23 mouse cellular contexts compared by ENCODE assay signal in the genomic region with DNA sequence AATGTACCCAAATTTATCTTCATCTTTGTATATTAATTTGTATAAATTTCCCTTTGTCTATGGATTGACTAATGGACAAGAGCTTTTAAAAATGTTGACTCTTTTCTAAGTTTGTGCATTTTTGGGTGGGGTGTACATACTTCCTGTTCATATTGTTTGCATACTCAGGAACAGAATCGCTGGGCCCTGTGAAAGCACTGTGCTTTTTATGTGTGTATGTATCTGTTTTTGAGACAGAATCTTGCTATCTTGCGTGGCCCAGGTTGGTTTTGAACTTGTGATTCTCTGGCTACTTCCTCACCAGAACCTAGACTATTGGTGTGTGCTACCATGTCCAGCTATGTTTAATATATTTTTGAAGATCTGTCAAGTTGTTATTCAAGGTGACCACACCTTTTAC.
A peak's percentile ranks its signal among the peaks of the same experiment; 100 is the strongest.
DNase-seq lines count a peak whose midpoint lies in the region; ATAC-seq and TF ChIP-seq lines count a peak whose summit lies in the region.
"Had no signal": no experiment of that assay in that cellular context is flagged by ENCODE, and none has a peak within 500 bp of the region (broad histone marks: within the 10 kb centered on the region; RNA-seq: fewer than 3 reads in every experiment).

No protein-coding gene starts in this region.

- peak; percentile 14 to 56 for DNase-seq in spleen, postnatal 4 days (ENCODE audit: low spot score in 2 of 2)
- DNase-seq in spleen, adult 12 weeks (ENCODE audit: low spot score) = no peak
- DNase-seq in MEL (ENCODE audit: low read depth, low spot score) = peak; percentile 51
- DNase-seq: adrenal gland, postnatal 10 days; cerebellum, adult 11 months; cerebellum, adult 8-10 months; cerebellum, postnatal 14 days; embryo, embryonic 11 days; gastrocnemius, postnatal 36 days; heart, adult 18-20 months; heart, postnatal 14 days had no signal

- no peak overlapping the region for H3K4me3 ChIP-seq in liver, embryonic 15.5 days (replicated peaks)
- no peak overlapping the region for H3K4me3 ChIP-seq in liver, embryonic 12.5 days
- H3K4me3 ChIP-seq in MEL (ENCODE audit: control insufficient read depth in 1 of 2, insufficient read depth in 1 of 2, low read depth in 2 of 2, low read length in 2 of 2) = no peak overlapping the region
- H3K4me3 ChIP-seq: embryonic facial prominence, embryonic 15.5 days; erythroblast, embryonic 14.5 days; forebrain, embryonic 15.5 days; heart, embryonic 15.5 days; hindbrain, embryonic 10.5 days had no signal

- TF ChIP-seq POLR2A in MEL (IDR thresholded peaks at IDR 0.05; ENCODE audit: control insufficient read depth in 1 of 2, insufficient read depth in 1 of 2, low read depth in 1 of 2, low read length in 2 of 2, poor library complexity in 1 of 2) = no peak

- ATAC-seq in liver, embryonic 15.5 days (ENCODE audit: insufficient read depth) = no peak
- ATAC-seq in liver, embryonic 12.5 days = no peak
- ATAC-seq in megakaryocyte progenitor cell, adult 5-6 weeks (replicated peaks; ENCODE audit: poor library complexity) = no peak
- ATAC-seq: CD4-positive, CD25-positive, alpha-beta regulatory T cell, adult 4 months; forebrain, embryonic 15.5 days had no signal

- TF ChIP-seq EP300 in MEL (IDR thresholded peaks at IDR 0.05; ENCODE audit: low read depth in 1 of 2, low read length in 2 of 2) = no peak

- no peaks in the 10 kb centered on the region for H3K36me3 ChIP-seq in liver, embryonic 15.5 days (replicated peaks)
- H3K36me3 ChIP-seq in liver, embryonic 12.5 days = no peaks in the 10 kb centered on the region
- peaks cover 0 to 15% of the 10 kb centered on the region in 2 experiments; a peak in 2 of 4 replicates for H3K36me3 ChIP-seq in MEL (ENCODE audit: control insufficient read depth in 1 of 2, insufficient read depth in 2 of 2, low read length in 2 of 2)
- H3K36me3 ChIP-seq: embryonic facial prominence, embryonic 15.5 days; forebrain, embryonic 15.5 days; G1E; heart, embryonic 15.5 days; hindbrain, embryonic 10.5 days had no signal

- H3K79me2 ChIP-seq in MEL (ENCODE audit: control insufficient read depth, insufficient read depth, low read length, poor library complexity) = no peaks in the 10 kb centered on the region

- H3K9ac ChIP-seq in liver, embryonic 15.5 days = no peak overlapping the region
- H3K9ac ChIP-seq in liver, embryonic 12.5 days = no peak overlapping the region
- H3K9ac ChIP-seq in MEL (ENCODE audit: control insufficient read depth, low read depth, low read length, poor library complexity, severe bottlenecking) = no peak overlapping the region
- H3K9ac ChIP-seq: embryonic facial prominence, embryonic 15.5 days; forebrain, embryonic 15.5 days; heart, embryonic 15.5 days; hindbrain, embryonic 14.5 days had no signal

- TF ChIP-seq CTCF in MEL (IDR thresholded peaks at IDR 0.05 in 2 of 3, conservative IDR thresholded peaks at IDR 0.05 in 1 of 3; ENCODE audit: control insufficient read depth in 1 of 3, insufficient read depth in 1 of 3, low read depth in 2 of 3, low read length in 3 of 3, poor library complexity in 1 of 3, severe bottlenecking in 1 of 3) = no peak

- TF ChIP-seq RAD21 in MEL (IDR thresholded peaks at IDR 0.05; ENCODE audit: low read depth, low read length) = no peak

- H3K27ac ChIP-seq in liver, embryonic 15.5 days (replicated peaks) = 0 out of 2 replicates have a peak overlapping the region, but pooled peaks have one; percentile 2
- no peak overlapping the region for H3K27ac ChIP-seq in liver, embryonic 12.5 days
- H3K27ac ChIP-seq in MEL (ENCODE audit: control insufficient read depth, low read depth, low read length) = no peak overlapping the region
- H3K27ac ChIP-seq: embryonic facial prominence, embryonic 15.5 days; forebrain, embryonic 15.5 days; heart, embryonic 15.5 days; hindbrain, embryonic 10.5 days; hindbrain, embryonic 14.5 days had no signal

- 67% methylated on average over 2 of the region's 2 CpGs for WGBS in liver, embryonic 15.5 days (ENCODE audit: insufficient replicate concordance)
- 65% methylated on average over 2 of the region's 2 CpGs for WGBS in liver, embryonic 12.5 days (ENCODE audit: insufficient replicate concordance)

- H3K4me2 ChIP-seq in liver, embryonic 15.5 days = no peak overlapping the region
- no peak overlapping the region for H3K4me2 ChIP-seq in liver, embryonic 12.5 days
- H3K4me2 ChIP-seq: embryonic facial prominence, embryonic 15.5 days; forebrain, embryonic 15.5 days; heart, embryonic 11.5 days; heart, embryonic 15.5 days; hindbrain, embryonic 14.5 days had no signal

- no peaks in the 10 kb centered on the region for H3K9me3 ChIP-seq in liver, embryonic 15.5 days (replicated peaks)
- H3K9me3 ChIP-seq in liver, embryonic 12.5 days (replicated peaks) = no peaks in the 10 kb centered on the region
- no peaks in the 10 kb centered on the region for H3K9me3 ChIP-seq in MEL (replicated peaks; ENCODE audit: insufficient read depth, low read length)
- H3K9me3 ChIP-seq: embryonic facial prominence, embryonic 15.5 days; forebrain, embryonic 15.5 days; G1E; heart, embryonic 15.5 days; hindbrain, embryonic 10.5 days had no signal

- peaks cover 69% of the 10 kb centered on the region for H3K4me1 ChIP-seq in liver, embryonic 15.5 days (replicated peaks)
- H3K4me1 ChIP-seq in liver, embryonic 12.5 days = peaks cover 76% of the 10 kb centered on the region
- H3K4me1 ChIP-seq in MEL (ENCODE audit: control insufficient read depth in 1 of 2, insufficient read depth in 2 of 2, low read length in 2 of 2) = peaks cover 8 to 11% of the 10 kb centered on the region in 2 experiments
- H3K4me1 ChIP-seq: embryonic facial prominence, embryonic 15.5 days had no signal

- H3K27me3 ChIP-seq in liver, embryonic 15.5 days = no peaks in the 10 kb centered on the region
- no peaks in the 10 kb centered on the region for H3K27me3 ChIP-seq in liver, embryonic 12.5 days (replicated peaks)
- H3K27me3 ChIP-seq in MEL (ENCODE audit: control insufficient read depth in 1 of 2, insufficient read depth in 2 of 2, low read length in 2 of 2) = no peaks in the 10 kb centered on the region
- H3K27me3 ChIP-seq: embryonic facial prominence, embryonic 15.5 days; forebrain, embryonic 15.5 days; heart, embryonic 15.5 days had no signal

TF ChIP-seq in MEL, 35 proteins besides CTCF, POLR2A, EP300 and RAD21:
- TF ChIP-seq MXI1 (IDR thresholded peaks at IDR 0.05; ENCODE audit: low read depth, low read length) (no peak), GATA1 (IDR thresholded peaks at IDR 0.05; ENCODE audit: low read depth, low read length) (0 out of 2 replicates have a peak, but pooled peaks have one; percentile 8), NELFE (IDR thresholded peaks at IDR 0.05; ENCODE audit: low read depth, low read length) (no peak), MYB (IDR thresholded peaks at IDR 0.05; ENCODE audit: low read depth, low read length) (no peak), UBTF (IDR thresholded peaks at IDR 0.05; ENCODE audit: borderline replicate concordance, insufficient read depth, low read depth, low read length) (no peak), NRF1 (IDR thresholded peaks at IDR 0.05; ENCODE audit: insufficient read depth, low read depth, low read length, poor library complexity, severe bottlenecking) (no peak), ZKSCAN1 (IDR thresholded peaks at IDR 0.05; ENCODE audit: low read depth, low read length) (no peak), SMC3 (IDR thresholded peaks at IDR 0.05; ENCODE audit: low read depth, low read length) (no peak), KAT2A (conservative IDR thresholded peaks at IDR 0.05; ENCODE audit: low read depth, low read length) (no peak)
